Mouse (Mus musculus) testis, adult 2 months (tissue): ENCODE results near the gene H3f3a.

ENCODE experiments used
- CTCF ChIP-seq: fragments of 200-500 bp; IDR thresholded peaks from 2 replicates; pipeline ENCODE4 v1.5.1; 2012; ENCODE audit warnings: low read depth, mild to moderate bottlenecking, inconsistent platforms, low read length, moderate library complexity; ENCODE audit not compliant: control insufficient read depth, insufficient read depth, insufficient replicate concordance
- POLR2A ChIP-seq: fragments of 200-500 bp; IDR thresholded peaks from 2 replicates; pipeline ENCODE4 v1.6.1; 2012; ENCODE audit warnings: low read depth, mild to moderate bottlenecking, inconsistent platforms, low read length, moderate library complexity; ENCODE audit not compliant: control insufficient read depth

GRCm38 (mm10) chr1:180858763-180859162, 45.0 kb upstream of the H3f3a start:
- TF ChIP-seq CTCF (no peak), POLR2A (no peak)
